Mouse (Mus musculus): Measurements from ENCODE around the gene Cmip.
A peak's percentile ranks its signal among the peaks of the same experiment; 100 is the strongest.

Gene Cmip

GRCm38 (mm10) chr8:117356109-117356672 is 99.3 kb downstream of the Cmip start:
- DNase-seq = no peak

- DNase-seq = no peak
Measured at GRCm38 (mm10) chr8:117357491-117358467, 100.9 kb downstream of the Cmip start.

DNA sequence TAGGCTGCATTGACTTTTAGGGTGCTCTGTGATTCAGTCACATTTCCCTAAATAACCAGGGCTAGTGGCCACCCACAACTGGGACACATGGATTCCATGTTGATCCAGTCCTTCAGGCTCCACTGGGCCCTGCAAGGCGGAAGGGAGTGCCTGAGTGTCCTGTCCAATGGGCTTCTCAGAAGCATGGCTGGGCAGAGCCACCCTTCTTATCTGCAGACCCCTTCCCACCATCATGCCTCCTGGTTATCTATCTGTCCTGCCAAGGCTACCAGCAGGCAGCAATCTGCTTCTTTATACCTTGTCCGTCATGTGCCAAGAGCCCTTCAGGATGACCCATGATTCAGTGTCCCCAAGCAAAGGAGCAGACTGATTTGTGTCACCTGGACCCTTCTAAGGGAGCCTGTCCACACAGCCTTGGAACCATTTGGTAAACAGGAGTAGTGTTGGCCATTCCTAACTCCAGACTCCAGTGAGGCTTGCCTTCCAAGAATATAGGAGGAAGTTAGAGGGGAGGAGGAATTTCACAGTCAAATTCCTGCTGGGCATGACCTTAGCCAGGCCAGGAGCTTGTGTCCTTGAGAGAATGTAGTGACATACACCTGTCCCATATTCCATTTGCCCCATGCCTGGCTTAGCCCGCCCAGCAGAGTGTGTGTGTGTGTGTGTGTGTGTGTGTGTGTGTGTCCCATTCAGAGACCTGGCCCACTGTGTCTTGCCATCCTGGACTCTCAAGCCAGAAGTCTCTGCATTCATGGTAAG is 103.5 kb downstream of the Cmip start:
- no peak for DNase-seq

- DNase-seq = no peak
Measured at GRCm38 (mm10) chr8:117361595-117362437, 105.0 kb downstream of the Cmip start.

DNA sequence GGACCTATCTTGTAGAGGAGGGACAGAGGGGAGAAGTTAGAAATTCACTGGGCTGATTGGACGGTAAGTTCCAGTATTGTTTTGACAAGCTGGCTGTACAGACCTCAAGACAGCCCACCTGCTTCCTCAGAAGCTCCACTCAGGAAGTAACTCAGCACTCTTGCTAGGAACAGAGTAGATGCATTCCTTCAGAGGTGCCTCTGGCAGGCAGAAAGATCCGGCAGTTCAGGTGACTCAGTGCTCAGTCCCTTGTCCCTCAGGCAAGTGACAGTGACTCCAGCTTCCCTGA is 105.5 kb downstream of the Cmip start:
- no peak for DNase-seq

GRCm38 (mm10) chr8:117363291-117363690 is 106.4 kb downstream of the Cmip start:
- peak; percentile 84 for DNase-seq

GRCm38 (mm10) chr8:117364374-117365160 is 107.7 kb downstream of the Cmip start:
- DNase-seq = no peak

DNA sequence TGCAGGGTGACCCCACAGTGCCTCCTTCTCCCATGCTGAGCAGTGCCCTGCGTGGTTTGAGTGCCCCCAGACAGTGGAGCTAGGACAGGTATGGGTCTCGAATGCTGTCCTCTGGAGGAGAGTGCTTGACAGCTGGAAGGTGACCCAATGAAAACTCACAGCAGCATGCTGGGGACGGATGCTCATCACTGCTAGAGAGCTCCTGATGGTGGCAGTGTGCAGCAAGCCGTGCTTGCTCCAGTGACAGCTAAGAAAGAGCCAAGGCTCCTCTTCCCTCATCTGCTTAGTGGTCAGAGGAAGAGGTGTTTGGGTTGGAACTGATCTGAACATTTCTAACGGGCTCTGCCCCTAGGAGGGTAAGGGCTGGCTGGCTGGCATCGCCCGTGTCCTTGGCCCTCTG is 109.6 kb downstream of the Cmip start:
- DNase-seq = no peak

- DNase-seq = no peak
Measured at GRCm38 (mm10) chr8:117367441-117367840, 110.6 kb downstream of the Cmip start.

- no peak for DNase-seq
Measured at GRCm38 (mm10) chr8:117368781-117369180, 111.9 kb downstream of the Cmip start.

- no peak for DNase-seq
Measured at GRCm38 (mm10) chr8:117370009-117370408, 113.1 kb downstream of the Cmip start.

- DNase-seq = no peak
Measured at GRCm38 (mm10) chr8:117371189-117371588, 114.3 kb downstream of the Cmip start.

DNA sequence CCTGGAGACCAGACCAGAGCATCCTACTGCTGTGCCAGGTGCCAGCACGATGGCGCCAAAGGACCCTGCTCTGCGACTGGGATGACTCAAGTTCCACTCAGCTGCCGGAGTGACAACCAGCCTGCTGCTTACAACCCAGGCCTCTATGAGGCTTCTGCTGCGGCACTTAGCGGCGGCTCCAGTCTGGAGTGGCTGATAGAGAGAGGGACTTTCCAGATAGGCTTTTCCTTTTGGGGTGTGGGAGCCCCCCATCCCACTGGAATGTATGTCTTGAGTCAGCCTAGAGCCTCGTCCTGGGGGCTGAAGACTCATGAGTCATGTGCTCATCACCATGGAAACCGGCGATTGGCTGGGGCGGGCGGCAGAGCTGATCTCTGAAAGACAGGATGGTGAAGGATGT is 115.2 kb downstream of the Cmip start:
- no peak for DNase-seq

DNA sequence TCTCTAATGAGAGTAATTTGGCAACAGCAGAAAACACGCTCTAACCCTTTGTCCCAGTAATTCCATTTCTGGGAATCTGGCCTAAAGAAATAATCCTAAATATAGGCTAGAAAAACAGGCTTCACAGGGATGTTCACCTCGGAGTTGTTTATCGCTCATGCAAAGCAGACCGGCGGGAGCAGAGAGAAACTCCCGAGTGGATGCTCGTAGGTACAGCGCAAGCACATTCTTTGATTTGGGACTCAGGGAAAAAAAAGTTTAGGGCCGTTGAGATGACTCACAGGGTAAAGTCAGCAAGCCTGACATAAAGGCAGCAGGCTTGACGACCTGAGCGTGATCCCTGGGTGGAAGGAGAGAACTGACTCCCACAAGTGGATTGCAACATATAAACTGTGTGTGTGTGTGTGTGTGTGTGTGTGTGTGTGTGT is 116.2 kb downstream of the Cmip start:
- no peak for DNase-seq

- DNase-seq = no peak
Measured at GRCm38 (mm10) chr8:117374087-117374486, 117.2 kb downstream of the Cmip start.

GRCm38 (mm10) chr8:117376997-117377396 is 120.1 kb downstream of the Cmip start:
- no peak for DNase-seq

DNA sequence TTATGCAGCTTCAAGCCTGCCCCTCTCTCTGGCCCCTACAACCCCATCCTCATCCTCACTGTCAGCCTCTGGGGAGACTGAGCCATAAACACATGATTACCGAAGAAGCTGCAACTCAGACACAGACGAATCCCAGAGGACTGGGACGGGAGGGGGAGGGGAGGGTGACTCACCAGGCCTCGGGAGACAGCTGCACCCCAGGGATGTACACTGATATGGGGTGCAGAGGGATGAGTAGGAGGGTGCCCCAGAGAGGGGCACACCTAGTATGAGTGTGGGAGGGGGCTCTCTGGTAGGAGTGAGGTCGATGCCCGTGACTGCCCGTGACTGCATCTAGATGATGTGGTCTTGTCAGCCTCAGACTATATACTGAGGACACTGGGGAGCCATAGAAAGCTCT is 121.8 kb downstream of the Cmip start:
- no peak for DNase-seq

DNA sequence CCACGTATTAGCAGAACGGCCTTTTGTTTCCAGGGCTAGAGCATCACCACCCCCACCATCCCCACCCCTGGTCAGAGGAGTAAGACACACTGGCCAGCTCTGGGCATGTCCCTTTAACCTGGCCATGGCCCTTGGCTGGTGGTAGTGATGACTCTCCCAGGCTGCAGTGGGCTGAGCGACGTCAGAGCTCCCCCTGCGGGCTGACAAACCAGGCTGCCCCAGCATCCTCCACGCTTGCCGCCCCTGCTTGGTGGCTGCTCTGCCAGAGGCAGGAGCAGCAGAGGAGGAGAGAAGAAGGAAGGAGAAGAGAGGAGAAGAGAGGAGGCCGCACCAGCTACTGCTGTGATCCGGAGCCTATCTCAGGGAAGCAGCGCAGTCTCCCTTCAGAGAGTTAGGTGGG is 122.3 kb downstream of the Cmip start:
- DNase-seq = peak; percentile 20

- peak; percentile 58 for DNase-seq
Measured at GRCm38 (mm10) chr8:117380796-117381195, 123.9 kb downstream of the Cmip start.

DNA sequence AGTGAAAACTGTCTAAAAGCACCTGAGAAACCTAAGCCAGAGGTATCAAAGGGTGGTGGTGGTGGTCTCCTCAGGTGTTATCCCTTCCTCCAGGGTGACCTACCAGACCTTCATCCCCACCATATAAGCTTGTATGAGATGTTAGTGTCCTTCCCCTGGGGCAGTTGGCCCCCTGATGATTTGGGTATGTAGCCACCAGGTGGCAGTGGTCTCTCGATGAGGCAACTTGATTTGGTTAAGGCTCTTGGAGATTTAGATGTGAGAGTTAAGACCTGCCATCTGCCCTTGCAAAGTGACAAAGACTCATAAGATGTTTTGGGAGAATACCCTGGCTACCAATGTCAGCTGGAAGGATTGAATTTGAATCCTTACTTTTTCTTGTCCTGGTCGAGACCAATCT is 129.3 kb downstream of the Cmip start:
- no peak for DNase-seq

- no peak for DNase-seq
Measured at GRCm38 (mm10) chr8:117387642-117388041, 130.8 kb downstream of the Cmip start.

- DNase-seq = no peak
Measured at GRCm38 (mm10) chr8:117388370-117388769, 131.5 kb downstream of the Cmip start.
